Mouse (Mus musculus) mesoderm, embryonic 11.5 days (tissue): ENCODE data around the gene Evi5l.

Source experiments
- DNase-seq: peaks from one replicate; pipeline ENCODE4 v3.0.0-alpha.2; 2012; ENCODE audit warnings: low read depth, low spot score

The Evi5l gene

DNA sequence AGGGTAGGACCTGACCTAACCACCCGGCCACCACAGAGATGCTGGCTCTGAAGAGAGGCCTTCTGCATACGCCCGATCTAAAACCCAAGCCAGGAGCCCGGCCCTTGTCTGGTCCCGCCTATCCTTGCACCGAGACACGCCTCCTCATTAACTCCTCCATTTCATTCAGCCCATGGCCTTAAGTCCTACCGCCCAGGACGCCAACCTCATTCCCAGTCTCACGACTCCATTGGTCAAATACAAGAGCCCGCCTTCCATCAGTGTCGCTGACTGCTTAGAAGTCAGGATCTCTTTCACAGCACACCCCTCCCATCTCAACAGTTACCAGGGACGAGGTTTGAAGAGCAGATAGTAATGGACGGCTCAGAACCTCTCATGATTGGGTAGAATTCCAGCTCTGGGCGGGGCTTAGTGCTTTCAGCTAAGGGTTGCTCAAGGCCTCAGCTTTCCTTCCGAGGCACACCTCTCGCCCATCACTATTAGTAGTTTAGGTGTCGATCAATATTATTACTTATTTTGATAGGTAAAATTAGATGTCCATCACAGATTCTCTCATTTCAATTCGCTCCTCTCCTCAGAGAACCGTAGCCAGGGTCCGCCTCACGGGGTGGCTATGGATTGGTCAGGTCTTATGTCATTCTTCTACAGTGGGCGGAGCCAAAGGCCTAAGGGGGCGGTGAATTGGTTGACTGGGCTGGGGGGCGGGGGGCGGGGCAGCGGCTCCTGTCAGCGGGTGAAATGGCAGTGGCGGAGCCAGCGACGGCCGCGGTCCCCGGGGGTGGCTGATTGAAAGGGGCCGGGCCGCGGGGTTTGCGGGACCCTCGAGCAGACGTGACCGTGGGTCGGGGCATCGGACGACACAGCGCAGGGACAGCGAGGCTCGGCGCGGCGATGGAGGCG lies at the start of gene Evi5l:
Gene Evi5l, plus strand, starts transcription at position 716 of the 900 bp plus-strand sequence.
- DNase-seq, result peak; percentile 99

DNA sequence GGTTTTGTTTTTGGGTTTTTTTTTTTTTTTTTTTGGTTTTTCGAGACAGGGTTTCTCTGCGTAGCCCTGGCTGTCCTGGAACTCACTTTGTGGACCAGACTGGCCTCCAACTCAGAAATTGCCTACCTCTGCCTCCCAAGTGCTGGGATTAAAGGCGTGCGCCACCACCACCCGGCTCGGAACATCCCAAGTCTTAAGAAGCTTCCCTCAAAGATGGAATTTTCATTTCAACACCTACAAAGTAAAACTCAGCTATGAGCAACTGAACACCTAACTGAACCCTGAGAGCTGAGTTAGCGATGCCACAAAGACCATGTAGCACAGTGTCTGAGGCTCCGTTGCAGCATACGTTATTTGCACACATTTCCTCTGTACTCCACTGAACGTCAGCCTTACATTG lies 32.6 kb upstream of the Evi5l start, which contains the start of gene Cd209g:
Gene Cd209g, plus strand, starts transcription at position 301 of the 400 bp plus-strand sequence.
- no peak for DNase-seq

DNA sequence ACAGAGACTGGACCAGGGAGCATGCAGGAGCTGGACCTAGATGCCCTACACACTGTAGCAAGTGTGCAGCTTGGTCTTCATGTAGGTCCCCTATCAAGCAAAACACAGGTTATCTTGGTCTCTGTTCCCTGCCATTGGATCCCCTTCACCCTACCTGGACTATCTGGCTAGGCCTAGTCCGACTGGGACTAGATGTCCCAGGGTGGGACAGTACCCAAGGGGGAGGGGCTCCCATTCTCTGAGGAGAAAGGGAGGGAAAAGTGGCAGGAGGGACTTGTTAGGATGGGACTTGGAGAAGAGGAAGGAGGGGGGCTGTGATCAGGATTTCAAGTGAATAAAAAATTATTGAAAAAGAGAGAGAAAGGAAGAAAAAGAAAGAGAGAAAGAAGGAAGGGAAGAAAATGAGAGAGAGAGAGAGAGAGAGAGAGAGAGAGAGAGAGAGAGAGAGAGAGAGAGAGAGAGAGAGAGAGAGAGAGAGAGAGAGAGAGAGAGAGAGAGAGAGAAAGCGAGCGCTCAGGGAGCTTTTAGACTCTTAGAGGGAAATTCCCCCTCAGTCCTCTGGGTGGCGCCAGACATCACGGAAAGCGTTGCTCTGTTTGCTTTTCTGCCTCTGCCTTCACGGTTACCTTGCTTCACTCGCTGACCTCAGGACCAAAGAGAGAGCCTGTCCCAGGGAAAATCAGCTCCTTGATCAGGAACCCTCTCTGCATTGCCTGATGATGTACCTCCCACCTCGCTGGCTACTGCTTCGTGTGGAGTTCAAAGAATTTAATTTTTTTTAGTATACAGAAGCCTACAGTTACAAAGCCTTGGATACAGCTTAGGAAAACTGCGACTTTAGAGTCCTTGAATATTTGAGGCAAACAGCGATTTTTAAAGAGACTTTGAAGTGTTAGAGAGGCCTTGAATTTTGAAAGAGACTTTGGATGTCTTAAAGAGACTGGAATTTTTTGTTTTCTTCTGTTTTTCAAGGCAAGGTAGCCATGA lies 26.4 kb upstream of the Evi5l start:
- DNase-seq, result peak; percentile 88

DNA sequence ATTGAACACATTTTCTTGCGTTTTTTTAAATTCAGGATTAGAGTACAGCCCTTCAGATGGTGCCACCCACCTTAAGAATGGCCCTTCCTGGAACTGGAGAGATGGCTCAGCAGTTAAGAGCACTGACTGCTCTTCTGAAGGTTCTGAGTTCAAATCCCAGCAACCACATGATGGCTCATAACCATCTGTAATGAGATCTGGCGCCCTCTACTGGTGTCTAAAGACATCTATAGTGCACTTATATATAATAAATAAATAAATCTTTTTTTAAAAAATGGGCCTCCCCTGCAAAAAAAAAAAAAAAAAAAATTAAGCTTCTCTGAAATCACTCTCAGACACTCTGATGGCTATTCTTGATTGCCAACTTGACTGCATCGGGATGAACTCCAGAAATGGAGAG lies 24.6 kb upstream of the Evi5l start:
- peak; percentile 25 for DNase-seq

DNA sequence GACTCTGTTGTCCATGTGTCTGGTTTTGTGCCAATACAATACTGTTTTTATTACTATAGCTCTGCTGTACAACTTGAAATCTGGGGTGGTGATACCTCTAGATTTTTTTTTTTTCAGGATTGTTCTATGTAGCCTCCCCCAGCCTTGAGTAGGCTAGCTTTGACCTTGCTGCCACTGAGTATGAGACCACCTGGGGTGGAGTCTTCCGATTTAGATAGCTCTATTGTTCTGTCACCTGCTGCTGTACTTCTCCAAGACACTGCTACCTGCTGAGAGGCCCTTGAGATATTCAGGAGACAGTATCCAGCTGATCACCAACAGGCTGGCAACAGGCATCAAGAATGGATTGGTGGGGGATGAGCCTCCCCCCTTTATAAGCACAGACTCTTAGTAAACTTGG lies 19.1 kb upstream of the Evi5l start:
- DNase-seq, result no peak

DNA sequence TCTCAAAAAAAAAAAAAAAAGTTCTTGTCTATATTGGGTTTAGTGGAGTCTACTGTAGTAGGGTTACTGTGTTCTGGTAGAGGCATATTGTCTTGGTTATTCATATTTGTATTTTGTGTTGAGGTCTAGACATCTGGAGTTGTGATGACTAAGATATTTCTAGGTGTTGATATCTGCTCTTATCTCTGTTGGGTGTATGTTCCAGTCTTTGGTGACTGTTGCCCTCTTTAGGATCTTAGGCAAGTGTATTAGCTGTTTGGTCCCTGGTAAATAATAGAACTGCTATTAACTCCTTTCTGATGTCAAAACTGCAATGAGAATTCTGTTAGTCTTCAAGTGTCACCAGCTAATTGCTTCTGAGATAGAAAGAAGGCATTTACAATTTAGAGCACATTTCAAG lies 11.5 kb upstream of the Evi5l start:
- DNase-seq, result no peak

DNA sequence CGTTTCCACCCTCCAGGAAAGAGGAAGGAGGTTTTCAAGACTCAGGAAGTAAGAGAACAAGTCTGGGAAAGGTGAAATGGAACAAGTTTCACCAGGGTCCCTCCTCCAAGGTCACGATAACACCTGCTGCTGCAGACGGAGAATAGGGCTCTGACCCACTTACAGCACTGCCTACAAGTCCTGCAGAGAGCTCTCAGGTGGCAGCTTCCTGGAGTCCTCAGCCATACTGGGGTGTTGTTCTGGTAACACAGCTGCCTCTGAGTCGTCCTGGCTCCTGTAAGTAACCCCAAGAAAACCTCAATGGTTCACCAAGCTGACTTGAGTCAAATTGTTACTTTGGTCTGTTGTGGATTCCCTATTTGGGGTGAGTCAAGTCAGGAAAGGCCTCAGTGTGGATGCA lies 3.6 kb upstream of the Evi5l start:
- no peak for DNase-seq

DNA sequence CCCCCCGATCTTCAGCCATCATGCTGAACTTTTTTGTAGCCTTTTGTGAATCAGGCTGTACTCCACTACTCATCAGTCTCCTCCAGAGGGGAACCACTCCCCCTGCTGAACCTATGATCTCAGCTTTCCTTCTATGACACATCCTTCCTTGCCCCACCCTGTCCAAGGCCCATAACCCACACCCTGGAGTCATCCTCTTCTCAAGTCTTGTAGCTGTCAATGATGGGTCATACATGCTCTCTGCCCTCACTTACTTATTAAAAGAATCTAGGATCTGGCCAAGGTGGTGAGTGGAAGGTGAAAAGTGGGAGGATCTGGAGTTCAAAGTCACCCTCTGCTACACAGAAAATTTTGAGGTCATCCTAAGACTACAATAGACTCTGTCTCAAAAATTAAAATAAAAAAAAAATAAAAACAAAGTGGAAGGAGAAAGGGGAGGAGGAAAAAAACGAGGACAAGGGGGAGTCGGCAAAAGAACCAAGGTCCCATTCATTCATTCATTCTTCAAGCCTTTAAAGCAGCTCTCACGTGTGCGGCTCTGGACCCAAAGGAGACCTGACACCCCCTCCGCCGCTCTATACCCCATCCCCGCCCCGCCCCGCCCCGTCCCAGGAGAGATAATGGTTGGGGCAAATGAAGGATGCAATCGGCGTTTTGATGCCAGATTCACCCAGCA lies 1.1 kb upstream of the Evi5l start:
- no peak for DNase-seq

DNA sequence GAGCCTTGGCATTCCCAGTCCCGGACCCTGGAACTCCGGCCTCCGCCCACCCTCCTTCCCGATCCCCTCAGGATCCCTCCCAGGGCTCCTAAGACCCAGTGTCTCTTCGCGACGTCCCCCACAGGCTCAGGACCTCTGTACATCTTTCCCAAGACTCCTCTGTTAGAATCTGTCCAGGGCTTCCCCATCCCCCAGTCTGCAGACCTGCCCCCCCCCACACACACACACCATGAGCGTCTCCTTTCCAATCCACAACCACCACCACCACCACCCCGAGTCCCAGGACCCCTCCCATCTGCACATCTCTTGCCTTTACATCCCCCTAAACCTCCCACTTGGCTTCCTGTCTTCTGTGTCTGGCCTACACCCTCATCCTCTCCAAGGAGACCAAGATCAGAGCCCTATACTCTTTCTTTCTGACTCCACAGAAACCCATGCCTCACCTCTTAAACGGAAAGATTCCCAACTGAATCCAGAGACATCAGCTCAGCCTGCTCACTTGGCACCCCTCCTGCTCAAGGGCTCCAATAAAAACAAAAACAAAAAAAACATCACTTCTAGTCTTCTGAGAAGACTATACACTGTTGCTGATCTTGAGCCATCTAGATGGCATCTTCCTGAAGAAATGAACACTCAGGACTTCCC lies 636 bp downstream of the Evi5l start:
- no peak for DNase-seq

DNA sequence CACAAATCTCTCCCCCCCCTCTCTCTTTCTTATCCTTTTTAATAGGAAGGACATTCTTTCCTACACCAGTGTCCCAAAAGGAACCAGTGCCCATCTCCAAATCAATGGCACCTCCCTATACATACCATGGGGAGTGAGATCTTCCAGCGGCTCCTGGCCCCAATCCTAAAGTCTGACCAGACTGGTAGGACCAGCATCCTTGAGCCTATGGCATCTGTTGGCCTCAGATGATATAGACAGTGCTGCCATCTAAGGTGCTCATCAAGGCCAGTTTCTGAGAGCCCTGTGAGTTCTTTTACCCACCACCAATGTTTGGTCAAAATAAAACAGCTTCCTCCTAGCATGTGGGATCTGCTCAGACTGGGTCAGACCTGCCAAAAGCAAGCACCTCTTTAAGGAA lies 1.6 kb downstream of the Evi5l start:
- DNase-seq, result no peak

DNA sequence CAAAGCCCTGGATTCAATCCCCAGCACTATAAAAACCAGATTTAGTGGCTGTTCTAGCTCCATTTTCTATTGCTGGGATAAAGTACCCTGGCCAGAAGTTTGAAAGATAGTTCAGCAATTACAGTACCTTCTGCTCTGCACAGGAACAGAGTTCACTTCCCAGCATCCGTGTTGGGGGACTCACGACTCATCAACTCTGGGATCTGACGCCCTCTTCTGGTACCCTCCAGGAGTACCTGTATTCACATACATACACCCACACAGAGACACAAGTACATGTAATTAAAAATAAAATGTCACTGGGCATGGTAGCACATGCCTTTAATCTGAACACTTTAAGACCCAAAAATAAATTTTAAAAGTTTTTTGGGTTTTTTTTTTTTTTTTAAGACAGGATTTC lies 6.1 kb downstream of the Evi5l start:
- DNase-seq, result no peak

DNA sequence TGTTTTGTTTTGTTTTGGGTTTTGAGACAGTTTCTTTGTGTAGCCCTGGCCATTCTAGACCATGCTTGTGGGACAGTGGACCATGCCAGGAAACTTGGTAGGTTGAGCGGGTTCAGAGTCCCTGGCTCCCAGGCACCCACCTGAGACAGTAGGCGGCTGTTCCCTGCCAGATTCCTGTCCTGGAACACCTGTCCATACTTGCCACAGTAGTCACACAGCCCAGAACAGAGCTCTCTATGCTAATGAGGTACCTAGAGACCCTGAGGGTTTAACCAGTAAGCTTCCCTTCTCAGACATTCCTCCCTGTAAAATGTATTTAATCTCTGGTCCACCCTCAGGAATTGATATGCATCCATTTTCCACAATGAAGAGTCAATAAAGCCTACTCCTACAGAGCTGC lies 7.7 kb downstream of the Evi5l start:
- DNase-seq, result no peak

DNA sequence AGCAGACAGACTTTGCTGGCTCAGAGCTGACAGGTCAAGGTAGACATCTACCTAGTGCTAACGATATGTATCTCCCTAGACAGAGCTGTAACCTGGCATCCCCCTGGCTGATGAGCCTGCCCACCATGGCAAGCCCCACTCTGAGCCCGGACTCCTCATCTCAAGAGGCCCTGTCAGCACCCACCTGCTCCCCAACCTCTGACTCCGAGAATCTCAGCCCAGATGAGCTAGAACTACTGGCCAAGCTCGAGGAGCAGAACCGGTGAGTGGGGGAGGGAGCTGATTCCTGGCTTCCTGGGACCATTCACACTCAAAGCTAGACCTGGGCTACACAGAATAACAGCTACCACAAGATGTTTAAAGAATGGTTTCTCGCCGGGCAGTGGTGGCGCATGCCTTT lies 17.0 kb downstream of the Evi5l start:
- DNase-seq, result no peak

DNA sequence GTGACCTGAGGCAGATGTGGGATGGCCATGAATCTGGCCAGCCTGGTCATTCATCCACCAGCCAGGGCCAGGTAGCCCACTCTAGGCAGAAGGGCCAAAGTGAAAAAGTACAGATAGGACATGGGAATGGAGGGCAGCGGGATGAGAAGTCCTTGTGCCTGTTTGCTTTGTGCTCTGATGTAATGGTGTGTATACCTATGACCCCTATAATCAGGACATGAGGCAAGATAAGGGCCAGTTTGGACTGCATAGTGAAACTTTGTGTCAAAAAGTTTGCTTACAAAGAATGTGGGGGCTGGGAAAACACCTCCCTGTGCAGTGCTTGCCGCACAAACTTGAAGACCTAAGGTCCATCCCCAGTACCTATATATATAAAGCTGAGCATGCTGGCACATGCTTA lies 19.8 kb downstream of the Evi5l start:
- DNase-seq, result no peak

DNA sequence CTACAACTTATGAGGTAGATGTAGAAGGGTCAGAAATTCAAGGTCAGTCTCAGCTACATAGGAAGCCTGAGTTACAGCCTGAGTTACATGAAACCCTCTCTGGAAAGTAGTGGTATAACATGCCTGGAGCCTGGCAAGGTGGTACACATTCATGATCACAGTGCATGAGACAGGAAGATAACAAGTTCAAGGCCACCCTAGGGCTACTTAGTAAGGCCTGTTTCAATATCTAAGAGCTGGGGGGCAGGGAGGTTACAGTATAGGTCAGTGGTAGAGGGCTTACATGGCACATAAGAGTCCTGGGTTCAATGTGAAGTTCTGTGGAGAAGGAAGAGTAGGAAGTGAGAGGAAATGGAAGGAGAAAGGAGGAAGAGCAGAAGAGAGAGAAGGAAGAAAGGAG lies 22.2 kb downstream of the Evi5l start:
- DNase-seq, result no peak

DNA sequence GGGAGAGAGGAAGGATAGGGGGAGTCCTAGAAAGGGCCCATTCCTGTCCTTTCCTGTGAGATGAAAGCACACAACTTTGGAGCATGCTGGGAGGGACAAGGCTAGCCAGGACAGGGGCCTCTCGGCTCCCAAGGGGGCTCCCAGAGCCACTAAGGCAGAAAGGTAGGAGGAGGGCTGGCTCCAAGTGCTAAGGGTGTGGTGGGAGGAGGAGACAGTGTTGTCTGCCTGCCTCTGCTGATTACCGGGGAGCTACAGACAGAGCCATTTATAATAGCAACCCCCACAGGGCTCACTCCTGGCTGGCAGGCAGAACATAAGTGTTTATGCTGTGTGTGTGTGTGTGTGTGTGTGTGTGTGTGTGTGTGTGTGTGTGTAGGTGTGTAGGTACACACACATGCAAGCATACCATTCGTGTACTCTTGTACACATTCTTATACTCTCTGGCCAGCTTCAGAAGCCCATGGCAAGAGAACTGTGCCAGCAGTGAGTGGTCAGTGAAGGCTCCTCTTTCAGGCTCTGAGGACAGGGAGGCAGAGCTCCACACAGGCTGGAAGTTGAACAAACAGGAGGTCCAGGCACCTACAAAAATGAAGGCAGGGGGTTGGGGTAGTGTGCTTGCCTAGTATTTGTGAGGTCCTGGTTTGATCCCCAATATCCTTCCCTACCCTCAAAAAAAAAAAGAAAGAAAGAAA lies 22.8 kb downstream of the Evi5l start:
- no peak for DNase-seq

DNA sequence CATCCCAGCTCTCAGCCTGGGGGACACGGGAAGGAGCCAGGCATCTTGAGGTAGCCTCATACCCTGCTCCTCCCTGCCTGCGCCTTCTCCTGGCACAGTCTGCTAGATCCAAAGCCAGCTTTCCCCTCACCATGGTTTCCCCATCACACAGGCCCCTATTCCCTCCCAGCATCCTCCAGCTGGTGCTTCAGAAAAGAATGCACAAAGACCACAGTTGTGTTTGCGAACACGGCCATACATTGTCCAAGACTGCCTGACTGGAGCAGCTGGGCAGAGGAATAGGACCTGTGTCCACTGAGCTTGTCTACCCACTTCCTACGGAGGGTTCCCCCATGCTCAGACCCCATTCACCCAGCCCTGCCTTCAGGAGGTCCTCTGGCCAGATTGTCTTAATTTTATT lies 25.9 kb downstream of the Evi5l start:
- DNase-seq, result peak; percentile 12

DNA sequence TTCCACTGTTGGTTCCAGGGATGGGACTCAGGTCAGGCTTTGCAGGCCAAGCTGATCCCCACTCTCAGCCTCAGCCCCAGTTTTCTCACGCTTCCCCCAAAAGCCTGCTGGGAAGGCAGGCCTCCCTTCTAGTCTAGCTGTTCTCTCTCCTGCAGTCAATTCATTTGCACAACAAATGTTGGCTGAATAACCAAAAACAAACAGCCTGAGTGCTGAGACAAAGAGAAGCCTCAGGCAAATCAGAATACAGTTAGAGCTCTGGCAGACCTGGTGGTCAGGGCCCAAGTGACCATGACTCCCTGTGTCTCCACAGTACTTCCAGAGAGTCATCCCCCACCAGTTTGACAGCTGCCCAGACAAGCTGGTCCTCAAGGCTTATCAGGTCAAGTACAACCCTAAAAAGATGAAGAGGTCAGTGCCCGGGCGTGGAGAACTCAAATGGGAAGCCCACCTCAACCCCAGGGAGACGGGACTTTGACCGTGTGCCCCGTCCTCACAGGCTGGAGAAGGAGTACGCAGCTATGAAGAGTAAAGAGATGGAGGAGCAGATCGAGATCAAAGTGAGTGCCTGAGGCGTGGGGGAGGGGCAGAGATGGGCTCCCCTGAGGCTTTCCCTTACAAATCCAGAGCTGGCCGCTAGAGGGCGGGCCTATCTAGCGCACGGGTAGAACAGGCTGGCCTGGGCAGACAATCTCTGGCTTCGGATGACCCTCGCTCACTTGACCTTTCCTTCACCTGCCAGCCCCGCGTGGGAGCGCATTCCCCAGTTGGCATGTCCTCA lies 26.6 kb downstream of the Evi5l start:
- peak; percentile 87 for DNase-seq

DNA sequence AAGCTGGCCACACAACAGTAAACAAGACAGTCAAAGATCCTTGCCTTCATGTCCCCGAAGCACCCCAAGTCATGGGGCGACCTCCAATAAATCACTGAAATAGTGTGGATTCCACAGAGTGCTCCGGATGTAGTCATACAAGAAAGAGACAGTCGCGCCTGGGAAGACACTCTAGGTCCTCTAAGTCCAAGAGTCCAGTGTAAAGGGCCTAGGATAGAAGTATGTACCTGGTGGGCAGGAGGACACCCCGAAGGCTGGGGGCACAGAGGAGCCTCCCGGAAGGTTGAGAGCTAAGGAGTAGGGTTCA lies 27.2 kb downstream of the Evi5l start:
- DNase-seq, result no peak

DNA sequence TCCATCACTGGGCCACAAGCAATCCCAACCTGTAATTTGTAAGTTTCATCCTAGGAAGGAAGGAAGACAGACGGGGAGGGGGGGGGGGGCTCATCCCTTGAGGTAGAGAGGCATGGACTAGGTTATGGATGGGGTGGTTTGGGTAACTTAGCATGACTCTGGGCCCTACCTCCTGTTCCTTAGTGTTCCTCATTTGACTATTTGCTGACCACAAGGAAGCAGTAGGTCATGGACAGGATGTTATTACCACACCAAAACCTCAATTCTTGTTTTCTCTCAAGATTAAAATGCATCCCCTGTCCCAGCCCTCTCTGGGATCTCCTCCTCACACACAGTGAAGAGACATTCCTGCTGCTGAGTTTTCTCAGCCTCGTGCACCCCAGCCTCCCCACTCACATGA lies 35.0 kb downstream of the Evi5l start:
- no peak for DNase-seq
